Mouse (Mus musculus): Measurements from ENCODE around the gene Lamb2. TPM values are rescaled to one million over a fixed set of nuclear protein-coding genes. Genes with fewer than 3 reads are reported as not detected.
A peak's percentile ranks its signal among the peaks of the same experiment; 100 is the strongest.

Gene Lamb2
- polyA plus RNA-seq, 1 experiment: 40.5 TPM

DNA sequence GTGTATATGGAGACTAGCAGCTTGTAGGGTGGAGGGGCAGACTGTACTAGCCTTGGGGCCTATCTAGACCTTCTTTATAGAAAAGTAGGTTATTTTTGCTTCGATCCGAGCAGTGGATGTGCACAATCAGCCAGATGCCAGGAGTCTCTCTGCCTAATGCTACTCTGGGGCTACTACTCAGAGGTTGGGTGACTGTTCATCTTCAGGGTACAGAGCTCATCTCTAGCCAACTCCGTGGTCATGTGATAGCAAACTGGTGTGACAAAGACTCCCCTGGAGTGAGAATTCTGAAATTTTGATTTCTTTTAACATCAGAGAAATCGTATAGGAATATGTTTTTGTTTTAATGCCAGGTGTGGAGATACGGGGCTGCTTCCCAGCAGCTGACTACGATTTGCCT is 26.6 kb upstream of the Lamb2 start:
- DNase-seq (ENCODE audit: low read depth in 1 of 2, low spot score in 2 of 2): no peak
- TF ChIP-seq CTCF (IDR thresholded peaks at IDR 0.05; ENCODE audit: extremely low read depth, insufficient read depth, insufficient read length, insufficient replicate concordance) (no peak), POLR2A (IDR thresholded peaks at IDR 0.05; ENCODE audit: low read depth, low read length) (no peak)
- Histone ChIP-seq H3K27ac (ENCODE audit: insufficient read depth, low read length) (no peak overlapping the region), H3K4me1 (ENCODE audit: control insufficient read depth, insufficient read depth, insufficient read length) (peaks cover 6% of the 10 kb centered on the region; the same call in 1 of the 2 replicates), H3K4me3 (ENCODE audit: extremely low read depth, insufficient read depth, insufficient read length) (no peak overlapping the region), H3K27me3 (ENCODE audit: control insufficient read depth, insufficient read depth, low read length) (no peaks in the 10 kb centered on the region), H3K36me3 (ENCODE audit: control insufficient read depth, insufficient read depth, low read length) (no peaks in the 10 kb centered on the region)
- 60% methylated on average over 6 of the region's 6 CpGs for WGBS

DNA sequence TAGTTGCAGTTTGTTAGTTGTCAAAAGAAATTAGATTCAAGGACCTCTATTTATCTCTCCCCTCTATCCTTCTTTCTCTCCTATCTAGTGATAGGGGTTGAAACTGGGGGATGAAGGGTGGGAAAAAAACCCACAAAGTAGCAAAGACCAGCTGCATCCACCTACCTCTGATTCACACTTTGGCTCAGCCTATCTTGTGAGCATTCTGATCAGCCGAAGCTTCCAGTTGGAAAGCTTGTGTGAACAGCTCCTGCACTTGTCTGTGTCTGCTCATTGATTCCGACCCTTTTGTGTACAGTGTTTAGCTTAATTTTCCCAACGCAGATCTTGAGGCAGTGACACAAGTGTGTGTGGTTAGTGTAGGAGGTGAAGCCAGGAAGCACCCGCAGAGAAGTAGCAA is 26.1 kb upstream of the Lamb2 start:
- no peak for DNase-seq (ENCODE audit: low read depth in 1 of 2, low spot score in 2 of 2)
- TF ChIP-seq CTCF (IDR thresholded peaks at IDR 0.05; ENCODE audit: extremely low read depth, insufficient read depth, insufficient read length, insufficient replicate concordance): no peak
- TF ChIP-seq POLR2A (IDR thresholded peaks at IDR 0.05; ENCODE audit: low read depth, low read length): no peak
- Histone ChIP-seq H3K27ac (ENCODE audit: insufficient read depth, low read length) (no peak overlapping the region), H3K36me3 (ENCODE audit: control insufficient read depth, insufficient read depth, low read length) (no peaks in the 10 kb centered on the region), H3K4me1 (ENCODE audit: control insufficient read depth, insufficient read depth, insufficient read length) (peaks cover 6% of the 10 kb centered on the region; the same call in 1 of the 2 replicates), H3K27me3 (ENCODE audit: control insufficient read depth, insufficient read depth, low read length) (no peaks in the 10 kb centered on the region), H3K4me3 (ENCODE audit: extremely low read depth, insufficient read depth, insufficient read length) (no peak overlapping the region)
- WGBS: 57% methylated on average over 4 of the region's 4 CpGs

DNA sequence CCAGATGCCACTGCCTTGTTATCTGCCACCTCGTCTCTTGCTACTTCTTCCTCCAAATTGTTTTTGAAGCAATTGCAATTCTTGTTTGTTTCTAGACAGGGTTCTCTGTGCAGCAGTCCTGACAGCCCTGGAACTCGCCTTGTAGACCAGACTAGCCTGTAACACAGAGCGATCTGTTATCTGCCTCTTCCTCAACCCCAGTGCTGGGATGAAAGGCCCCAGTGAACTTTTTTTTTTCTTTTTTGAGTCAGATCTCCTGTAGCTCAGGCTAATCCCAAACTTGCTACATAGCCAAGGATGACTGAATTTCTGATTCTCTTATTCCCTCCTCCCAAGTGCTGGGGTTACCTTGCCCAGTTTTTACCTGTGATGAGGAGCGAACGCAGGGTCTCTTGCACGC is 25.1 kb upstream of the Lamb2 start:
- peaks cover 6% of the 10 kb centered on the region; the same call in 1 of the 2 replicates for H3K4me1 ChIP-seq (ENCODE audit: control insufficient read depth, insufficient read depth, insufficient read length)
- H3K4me3 ChIP-seq (ENCODE audit: extremely low read depth, insufficient read depth, insufficient read length): no peak overlapping the region
- H3K27me3 ChIP-seq (ENCODE audit: control insufficient read depth, insufficient read depth, low read length): no peaks in the 10 kb centered on the region
- 89% methylated on average over 6 of the region's 6 CpGs for WGBS
- no peak overlapping the region for H3K27ac ChIP-seq (ENCODE audit: insufficient read depth, low read length)
- no peak for DNase-seq (ENCODE audit: low read depth in 1 of 2, low spot score in 2 of 2)
- no peaks in the 10 kb centered on the region for H3K36me3 ChIP-seq (ENCODE audit: control insufficient read depth, insufficient read depth, low read length)
- TF ChIP-seq CTCF (IDR thresholded peaks at IDR 0.05; ENCODE audit: extremely low read depth, insufficient read depth, insufficient read length, insufficient replicate concordance) (no peak), POLR2A (IDR thresholded peaks at IDR 0.05; ENCODE audit: low read depth, low read length) (no peak)

DNA sequence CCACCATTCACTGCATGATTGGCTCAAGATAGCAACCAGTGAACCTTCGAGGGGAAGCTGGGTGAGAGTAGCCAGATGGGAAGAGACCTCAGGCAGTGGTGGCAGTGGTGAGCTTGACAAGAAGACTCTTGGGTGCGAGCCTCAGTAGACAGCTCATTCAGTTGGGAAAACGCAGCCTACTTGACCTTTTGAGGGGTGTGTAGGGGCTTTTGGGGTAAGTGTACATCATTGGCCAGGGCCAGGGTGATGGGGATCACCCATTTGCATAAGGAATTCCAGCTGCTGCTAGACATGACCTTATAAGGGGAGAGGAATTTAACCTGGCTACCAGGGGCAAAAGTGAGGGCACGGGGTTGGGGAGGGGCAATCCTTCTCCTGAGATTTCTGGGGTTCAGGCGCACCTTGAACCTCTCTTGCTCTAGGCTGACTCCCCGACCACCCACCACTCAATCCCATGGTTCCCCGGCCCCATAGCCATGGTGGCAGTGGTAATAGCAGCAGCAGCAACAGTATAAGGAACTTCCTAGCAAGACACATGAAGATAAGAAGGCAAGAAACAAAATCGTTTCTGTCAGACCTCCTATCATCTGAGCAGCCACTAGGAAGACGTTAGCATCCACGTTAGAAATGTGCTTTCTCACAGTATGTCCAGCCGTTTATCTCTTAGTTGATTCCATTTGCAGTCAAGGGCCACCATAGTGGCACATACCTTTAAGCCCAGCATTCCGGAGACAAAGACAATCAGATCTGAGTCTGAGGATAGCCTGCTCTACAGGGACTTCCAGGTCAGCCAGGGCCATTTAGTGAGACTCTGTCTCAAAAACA is 23.6 kb upstream of the Lamb2 start:
- TF ChIP-seq CTCF (IDR thresholded peaks at IDR 0.05; ENCODE audit: extremely low read depth, insufficient read depth, insufficient read length, insufficient replicate concordance): no peak
- no peak for TF ChIP-seq POLR2A (IDR thresholded peaks at IDR 0.05; ENCODE audit: low read depth, low read length)
- no peaks in the 10 kb centered on the region for H3K36me3 ChIP-seq (ENCODE audit: control insufficient read depth, insufficient read depth, low read length)
- H3K4me1 ChIP-seq (ENCODE audit: control insufficient read depth, insufficient read depth, insufficient read length): peaks cover 8% of the 10 kb centered on the region; the same call in 1 of the 2 replicates
- H3K27me3 ChIP-seq (ENCODE audit: control insufficient read depth, insufficient read depth, low read length): no peaks in the 10 kb centered on the region
- no peak overlapping the region for H3K27ac ChIP-seq (ENCODE audit: insufficient read depth, low read length)
- H3K4me3 ChIP-seq (ENCODE audit: extremely low read depth, insufficient read depth, insufficient read length): no peak overlapping the region
- 77% methylated on average over 12 of the region's 12 CpGs for WGBS
- DNase-seq (ENCODE audit: low read depth in 1 of 2, low spot score in 2 of 2): no peak

DNA sequence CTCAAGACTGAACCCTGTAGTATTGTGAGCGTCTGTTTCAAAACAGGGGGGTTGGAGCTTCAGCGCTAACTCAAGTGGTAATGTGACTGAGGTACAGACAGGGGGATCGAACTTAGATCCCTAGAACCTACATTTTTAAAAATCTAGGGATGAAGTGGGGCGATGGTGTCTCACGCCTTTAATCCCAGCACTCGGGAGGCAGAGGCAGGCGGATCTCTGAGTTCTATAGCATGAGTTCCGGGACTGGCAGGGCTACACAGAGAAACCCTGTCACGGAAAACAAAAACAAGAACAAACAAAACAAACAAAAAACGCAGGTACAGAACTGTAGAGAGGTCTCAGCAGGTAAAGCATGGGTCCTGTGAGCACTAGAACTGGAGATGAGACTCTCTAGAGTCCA is 22.6 kb upstream of the Lamb2 start:
- peaks cover 11% of the 10 kb centered on the region; the same call in 1 of the 2 replicates for H3K4me1 ChIP-seq (ENCODE audit: control insufficient read depth, insufficient read depth, insufficient read length)
- 91% methylated on average over 10 of the region's 10 CpGs for WGBS

DNA sequence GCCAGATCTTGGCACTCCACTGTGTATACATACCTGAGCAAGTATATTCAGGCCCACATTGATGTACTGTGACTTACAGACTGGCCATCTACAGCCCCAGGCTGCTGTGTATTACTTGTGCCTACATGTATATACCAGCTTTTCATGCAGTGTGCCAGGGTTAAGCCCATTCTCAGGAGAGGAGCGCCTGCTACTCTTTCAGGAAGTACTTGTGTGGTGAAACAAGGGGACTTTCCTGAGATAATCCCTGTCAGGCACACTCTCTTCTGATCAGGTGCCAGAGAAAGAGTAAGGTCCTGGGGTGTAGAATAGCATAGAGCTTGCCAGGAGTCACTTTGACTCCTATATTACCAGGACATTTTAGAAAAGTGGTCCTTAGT is 19.6 kb upstream of the Lamb2 start:
- 76% methylated on average over 1 of the region's 1 CpGs for WGBS
- peak overlapping the region; percentile 83 for H3K4me3 ChIP-seq (ENCODE audit: extremely low read depth, insufficient read depth, insufficient read length)
- peaks cover 7% of the 10 kb centered on the region; the same call in 1 of the 2 replicates for H3K4me1 ChIP-seq (ENCODE audit: control insufficient read depth, insufficient read depth, insufficient read length)
- H3K36me3 ChIP-seq (ENCODE audit: control insufficient read depth, insufficient read depth, low read length): peaks cover 16% of the 10 kb centered on the region
- no peaks in the 10 kb centered on the region for H3K27me3 ChIP-seq (ENCODE audit: control insufficient read depth, insufficient read depth, low read length)
- DNase-seq (ENCODE audit: low read depth in 1 of 2, low spot score in 2 of 2): no peak
- H3K27ac ChIP-seq (ENCODE audit: insufficient read depth, low read length): no peak overlapping the region
- TF ChIP-seq POLR2A (IDR thresholded peaks at IDR 0.05; ENCODE audit: low read depth, low read length): no peak
- TF ChIP-seq CTCF (IDR thresholded peaks at IDR 0.05; ENCODE audit: extremely low read depth, insufficient read depth, insufficient read length, insufficient replicate concordance): no peak

More for the DNA sequence above, 22.6 kb upstream of the Lamb2 start:
- no peak for DNase-seq (ENCODE audit: low read depth in 1 of 2, low spot score in 2 of 2)
- Histone ChIP-seq H3K27me3 (ENCODE audit: control insufficient read depth, insufficient read depth, low read length) (no peaks in the 10 kb centered on the region), H3K27ac (ENCODE audit: insufficient read depth, low read length) (no peak overlapping the region), H3K4me3 (ENCODE audit: extremely low read depth, insufficient read depth, insufficient read length) (no peak overlapping the region), H3K36me3 (ENCODE audit: control insufficient read depth, insufficient read depth, low read length) (no peaks in the 10 kb centered on the region)
- no peak for TF ChIP-seq CTCF (IDR thresholded peaks at IDR 0.05; ENCODE audit: extremely low read depth, insufficient read depth, insufficient read length, insufficient replicate concordance)
- TF ChIP-seq POLR2A (IDR thresholded peaks at IDR 0.05; ENCODE audit: low read depth, low read length): no peak

Measured in spleen, adult 2 months (tissue).